Mouse (Mus musculus) cerebellum, adult 9-11 months (tissue): ENCODE data around the gene Hydin.
"Not testable (repeated sequence)": the region's sequence is repeated elsewhere in the genome, so short reads cannot be mapped to it uniquely, and the experiment has no call there.

Source experiments
- DNase-seq: peaks from one replicate; pipeline ENCODE4 v3.0.0; 2022

The Hydin gene

DNA sequence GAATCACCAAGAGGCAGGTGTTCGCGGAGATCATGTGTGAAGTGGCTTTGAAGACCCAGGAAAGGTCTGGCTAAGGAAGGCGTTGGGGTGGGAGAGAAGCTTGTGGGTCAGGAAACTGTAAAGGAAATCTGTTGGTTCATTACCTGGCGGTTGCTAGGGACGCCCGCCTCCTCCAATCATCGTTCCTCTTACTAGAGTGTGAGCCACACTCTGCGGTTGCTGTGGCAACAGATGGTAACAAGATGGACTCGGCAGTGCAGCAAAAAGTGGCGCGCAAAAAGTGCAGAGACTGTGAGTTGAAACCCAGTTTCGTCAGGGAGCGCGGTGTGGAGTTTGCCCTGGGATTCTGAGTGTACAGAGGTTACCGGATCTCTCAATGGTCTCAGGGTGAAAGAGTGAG lies at the start of gene Hydin:
TSS of gene Hydin (plus strand) at position 237 of the 400 bp plus-strand sequence.
- DNase-seq: peak; percentile 55

GRCm38 (mm10) chr8:110217198-110217597 lies 49.6 kb upstream of the Hydin start:
- peak; percentile 42 for DNase-seq

GRCm38 (mm10) chr8:110217681-110218131 lies 49.1 kb upstream of the Hydin start:
- DNase-seq: peak; percentile 100

GRCm38 (mm10) chr8:110218511-110218910 lies 48.3 kb upstream of the Hydin start:
- no peak for DNase-seq

GRCm38 (mm10) chr8:110220936-110221335 lies 45.8 kb upstream of the Hydin start:
- DNase-seq: no peak

- no peak for DNase-seq
Measured at GRCm38 (mm10) chr8:110230803-110231202, 36.0 kb upstream of the Hydin start.

DNA sequence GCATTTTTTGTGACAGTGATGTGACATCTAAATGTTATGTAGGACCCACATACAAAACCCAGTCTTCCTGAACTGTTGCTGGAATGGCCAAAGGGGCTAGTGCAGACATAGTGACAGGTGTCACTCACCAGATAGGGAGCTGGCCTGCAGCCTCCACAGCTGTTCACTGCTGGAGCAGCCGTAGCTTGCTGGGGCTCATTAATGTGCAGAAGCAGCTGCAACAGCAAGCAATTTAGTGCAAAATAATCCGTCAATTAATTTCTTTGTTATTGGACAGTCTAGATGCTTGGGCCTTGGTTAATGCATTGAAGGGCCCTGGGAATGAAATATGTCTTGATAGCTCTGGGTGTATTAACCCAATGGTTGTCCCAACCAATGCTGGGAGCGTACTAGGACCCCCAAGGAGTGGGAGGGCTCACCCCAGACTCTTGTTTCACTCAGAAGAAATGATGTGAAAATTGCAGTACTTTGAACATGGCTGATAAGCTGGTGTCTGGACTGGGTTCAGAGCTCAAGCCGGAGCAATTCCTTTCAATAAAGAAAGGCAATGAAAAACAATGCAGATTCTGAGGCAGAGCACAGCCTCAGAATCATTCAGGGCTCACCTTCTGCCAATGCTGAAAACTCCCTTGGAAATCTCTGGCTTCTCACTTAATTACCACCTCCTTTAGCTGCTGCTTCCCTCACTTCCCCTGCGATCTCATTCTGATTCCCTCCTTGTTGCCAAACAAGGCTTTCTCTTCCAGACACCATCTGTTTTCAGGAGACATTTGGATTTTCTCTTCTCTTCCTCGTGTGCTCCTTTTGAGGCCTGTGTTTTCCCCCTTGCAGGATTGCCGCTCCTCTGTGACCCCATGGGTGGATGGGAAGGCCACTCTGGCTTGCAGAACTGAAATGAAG lies 24.2 kb upstream of the Hydin start:
- no peak for DNase-seq

DNA sequence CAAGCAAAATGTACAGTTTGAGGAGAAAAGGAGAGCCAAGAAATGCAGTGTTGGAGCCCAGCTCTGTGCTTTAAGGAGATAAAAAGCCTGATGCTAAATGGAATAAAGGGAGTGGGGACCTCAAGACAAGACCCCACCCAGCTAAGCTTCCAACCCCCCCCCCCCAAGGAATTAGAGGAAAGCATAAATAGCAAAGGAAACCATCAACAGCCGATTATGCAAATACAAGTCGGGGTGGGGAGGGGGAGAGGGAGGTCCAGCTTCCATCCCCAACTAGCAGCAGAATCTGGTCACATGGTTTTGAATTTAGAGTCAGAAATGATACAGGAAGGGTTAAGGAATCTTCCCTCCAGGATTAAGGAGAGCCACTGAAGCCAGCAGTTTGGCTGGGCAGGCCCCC lies 22.2 kb upstream of the Hydin start:
- DNase-seq: no peak

DNA sequence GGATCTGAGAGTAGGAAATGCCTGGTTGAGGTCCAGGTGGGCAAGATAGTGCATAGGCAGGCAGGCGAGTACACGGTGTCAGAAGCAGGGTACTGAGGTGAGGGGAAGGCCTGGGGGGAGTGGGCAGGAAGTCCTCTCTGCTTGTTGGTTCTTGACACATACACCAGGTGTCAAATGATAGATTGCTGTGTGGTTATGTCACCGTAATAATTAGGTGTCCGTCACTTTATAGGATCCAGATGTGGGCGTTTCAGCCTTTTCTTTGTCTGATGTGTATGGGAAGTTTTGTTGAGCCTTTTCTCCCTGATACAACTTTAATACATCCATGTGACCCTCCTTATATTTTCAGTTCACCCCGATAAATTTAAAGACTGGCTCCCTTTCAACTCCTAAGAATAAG lies 19.5 kb upstream of the Hydin start:
- DNase-seq: no peak

DNA sequence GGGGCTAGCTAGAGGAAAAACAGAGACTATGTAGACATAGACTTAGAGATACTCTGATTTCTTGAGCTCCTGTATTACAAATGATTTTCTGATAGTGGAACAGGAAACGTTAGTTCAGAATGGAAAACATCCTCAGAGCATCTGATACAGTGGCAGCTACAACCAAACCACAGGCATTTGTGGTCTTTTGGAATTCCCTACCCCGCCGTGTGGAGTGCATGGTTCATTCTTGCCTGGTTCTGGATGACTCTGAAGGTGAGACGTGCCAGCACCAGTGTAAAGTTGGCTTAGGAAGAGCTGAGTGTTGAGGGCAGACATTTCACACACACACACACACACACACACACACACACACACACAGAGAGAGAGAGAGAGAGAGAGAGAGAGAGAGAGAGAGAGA lies 12.8 kb upstream of the Hydin start:
- no peak for DNase-seq

DNA sequence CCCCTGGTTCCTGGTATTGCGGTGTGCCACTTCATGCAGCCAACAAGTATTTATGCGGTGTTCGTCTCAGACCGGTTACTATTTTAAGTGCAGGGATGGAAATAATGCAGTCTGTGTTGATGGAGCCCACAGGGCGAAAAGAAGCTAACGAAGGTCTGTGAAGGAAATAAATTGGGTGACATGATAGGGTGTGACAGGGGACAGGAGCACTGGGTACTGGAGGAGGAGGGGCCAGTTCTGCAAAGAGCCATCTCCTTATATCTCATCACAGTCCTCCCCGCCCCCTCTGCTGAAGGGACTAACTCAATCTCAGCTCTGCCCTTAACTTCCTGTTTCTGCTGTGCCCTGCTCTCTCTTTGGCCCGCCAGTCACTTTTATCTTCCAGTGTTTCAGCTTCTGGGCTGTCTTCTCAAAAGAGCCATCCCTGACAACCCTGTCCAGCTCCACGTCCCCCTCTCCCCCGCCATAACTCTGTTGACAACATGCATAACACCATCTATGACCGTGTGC lies 926 bp upstream of the Hydin start:
- no peak for DNase-seq

DNA sequence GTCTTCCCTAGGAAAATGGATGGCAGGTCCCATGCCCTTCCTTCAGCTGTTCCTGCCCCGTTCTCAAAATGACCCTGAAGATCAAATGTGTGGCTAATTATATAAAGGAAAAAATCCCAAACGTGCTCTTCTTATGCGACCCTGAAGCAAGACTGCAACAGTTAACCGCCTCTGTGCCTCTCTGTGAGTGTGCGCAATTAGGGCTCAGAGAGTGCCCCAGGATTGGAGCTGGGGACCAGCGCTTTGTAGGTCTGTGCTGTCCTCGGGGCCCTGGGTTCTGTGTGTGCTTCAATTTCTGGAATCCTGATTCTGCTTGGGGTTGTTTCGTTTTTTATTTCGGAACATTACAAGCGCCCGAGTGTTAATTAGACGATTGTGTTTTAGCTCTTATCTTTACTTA lies 491 bp downstream of the Hydin start:
- DNase-seq: no peak

DNA sequence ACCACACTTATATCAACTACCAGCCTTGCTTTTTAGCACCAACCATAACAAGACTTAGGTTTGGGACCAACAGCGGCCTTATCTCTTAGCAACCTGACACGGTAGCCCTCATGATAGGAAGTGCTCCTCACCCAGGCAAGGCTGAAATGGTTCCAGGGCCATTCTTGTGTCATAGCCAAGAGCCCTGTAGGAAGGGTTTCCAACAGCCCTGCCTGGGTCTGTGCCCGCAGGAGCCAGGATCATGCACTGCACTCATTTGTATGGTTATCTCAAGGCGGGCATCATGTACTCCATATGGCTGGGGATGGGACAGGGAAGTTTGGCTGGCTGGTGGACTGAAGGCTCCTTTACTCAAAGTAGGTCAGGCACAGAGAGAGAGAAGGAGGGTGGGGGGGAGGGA lies 3.9 kb downstream of the Hydin start:
- peak; percentile 68 for DNase-seq

DNA sequence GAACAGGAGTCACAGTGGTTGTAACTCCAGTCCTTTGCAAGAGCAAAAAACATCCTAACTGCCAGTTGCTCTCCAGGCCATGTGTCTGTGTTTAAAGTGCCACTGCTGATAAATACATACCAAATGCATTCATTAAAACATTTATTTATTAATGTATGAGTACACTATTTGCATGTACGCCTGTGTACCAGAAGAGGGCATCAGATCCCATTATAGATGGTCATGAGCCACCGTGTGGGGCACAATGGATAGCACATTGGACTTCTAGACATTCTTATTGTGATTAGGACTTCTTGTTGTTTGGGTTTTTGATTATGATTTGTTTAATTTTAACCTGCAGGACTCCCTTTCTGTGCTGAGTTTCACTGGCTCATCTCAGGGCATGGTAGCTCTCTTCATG lies 6.6 kb downstream of the Hydin start:
- no peak for DNase-seq

DNA sequence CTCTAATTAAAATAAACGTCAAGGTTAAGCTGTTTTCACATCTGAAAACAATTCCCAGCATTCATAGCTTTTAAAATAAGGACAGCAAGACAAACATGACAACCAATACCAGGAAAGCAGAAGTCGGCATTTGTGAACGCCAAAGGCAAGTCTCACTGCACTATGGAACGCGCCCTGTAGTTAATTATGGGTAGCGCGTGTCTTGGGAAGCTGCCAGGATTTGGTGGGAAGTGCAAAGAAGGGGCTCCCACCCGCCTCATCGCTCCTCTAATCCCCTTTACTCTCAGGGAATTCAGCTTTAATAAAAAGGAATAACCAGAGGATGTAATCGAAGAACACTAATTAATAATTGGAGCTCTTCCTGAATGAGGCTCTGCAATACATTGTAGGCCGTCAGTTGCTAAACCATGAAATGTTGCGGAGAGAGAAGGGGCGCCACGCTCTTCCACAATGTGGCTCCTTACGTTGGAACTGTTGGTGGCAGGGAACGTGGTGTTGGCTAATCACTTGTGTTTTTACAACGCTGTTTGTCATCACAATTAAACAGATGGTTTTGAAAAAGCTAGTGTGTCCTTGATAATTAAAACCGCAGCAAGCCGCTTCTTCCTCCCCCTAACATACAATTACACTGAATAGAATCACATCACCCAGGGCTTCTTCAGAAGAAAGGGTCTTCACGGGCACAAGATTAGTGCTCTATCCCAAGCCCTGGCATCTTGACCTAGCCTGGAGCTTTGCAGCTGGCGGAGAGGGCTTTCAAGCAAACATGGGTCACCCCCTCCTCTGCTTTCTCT lies 8.9 kb downstream of the Hydin start:
- no peak for DNase-seq

DNA sequence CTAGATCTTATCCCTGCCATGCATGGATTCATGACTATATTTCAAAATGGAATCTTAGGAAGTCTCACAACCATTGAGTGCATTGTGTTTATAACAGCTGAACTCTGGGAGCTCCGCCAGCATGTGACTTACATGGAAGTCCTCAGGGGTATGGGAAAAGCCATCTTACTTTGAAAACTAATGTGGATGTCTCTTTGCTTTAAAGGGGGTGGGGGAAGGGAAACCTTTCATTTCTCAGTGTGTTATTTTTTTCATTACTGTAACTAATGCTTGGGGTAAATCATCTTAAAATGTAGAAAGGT lies 9.4 kb downstream of the Hydin start:
- no peak for DNase-seq

DNA sequence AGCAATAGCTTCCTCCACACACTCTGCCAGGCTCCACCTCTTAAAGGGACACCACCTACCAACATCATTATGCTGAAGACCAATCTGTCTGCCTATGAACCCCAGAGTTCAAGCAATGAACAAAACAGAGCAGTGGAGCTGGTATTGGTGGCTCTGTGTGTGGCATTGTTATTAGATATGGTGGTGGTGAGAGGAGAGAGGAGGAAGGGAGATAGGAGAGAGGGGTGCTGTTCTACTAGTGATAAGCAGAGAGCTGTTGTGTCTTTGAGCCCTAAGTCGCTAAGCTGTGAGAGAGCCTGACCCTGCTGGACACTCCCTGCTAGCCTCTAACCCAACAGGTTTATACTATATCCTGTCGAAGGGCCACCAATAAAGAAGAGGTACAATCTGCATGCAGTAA lies 45.9 kb downstream of the Hydin start:
- DNase-seq: no peak

- DNase-seq: no peak
Measured at GRCm38 (mm10) chr8:110315826-110316225, 49.0 kb downstream of the Hydin start.

DNA sequence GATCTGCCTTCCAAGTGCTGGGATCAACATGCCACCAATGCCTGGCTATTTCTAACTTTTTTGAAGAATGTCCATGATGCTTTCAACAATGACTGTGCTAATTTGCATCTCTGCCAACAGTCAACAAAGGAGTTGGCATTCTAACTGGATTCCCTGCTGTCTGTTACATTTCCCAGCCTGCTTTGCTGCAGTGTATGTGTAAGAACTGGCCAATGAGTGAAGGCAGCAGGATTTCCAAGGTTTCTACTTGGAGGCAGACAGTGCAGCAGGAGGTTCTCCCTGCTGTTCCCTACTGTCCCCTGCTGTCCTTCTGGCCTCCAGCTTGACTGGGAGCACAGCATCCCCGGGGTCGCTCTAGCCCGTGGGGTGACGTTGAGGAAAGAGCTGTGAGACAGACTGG lies 52.8 kb downstream of the Hydin start:
- peak; percentile 61 for DNase-seq

DNA sequence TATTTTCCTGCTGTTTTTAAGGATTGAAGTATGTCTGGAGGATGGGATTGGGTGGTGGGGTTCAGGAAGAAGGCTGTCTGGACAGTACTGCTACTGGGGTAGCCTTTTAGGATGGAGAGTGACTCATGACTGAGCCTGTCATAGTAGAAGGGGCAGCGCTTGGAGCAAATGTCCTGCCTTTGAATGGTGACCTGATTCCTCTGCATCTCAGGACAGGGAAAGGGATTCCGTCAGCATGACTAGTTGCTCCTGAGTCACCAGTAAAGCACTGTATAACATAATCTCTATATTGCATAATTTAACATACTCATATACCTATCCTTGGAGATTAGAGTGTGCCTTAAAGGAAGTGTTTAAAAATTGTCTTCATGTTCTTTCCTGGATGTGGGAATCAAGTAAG lies 54.7 kb downstream of the Hydin start:
- DNase-seq: no peak

DNA sequence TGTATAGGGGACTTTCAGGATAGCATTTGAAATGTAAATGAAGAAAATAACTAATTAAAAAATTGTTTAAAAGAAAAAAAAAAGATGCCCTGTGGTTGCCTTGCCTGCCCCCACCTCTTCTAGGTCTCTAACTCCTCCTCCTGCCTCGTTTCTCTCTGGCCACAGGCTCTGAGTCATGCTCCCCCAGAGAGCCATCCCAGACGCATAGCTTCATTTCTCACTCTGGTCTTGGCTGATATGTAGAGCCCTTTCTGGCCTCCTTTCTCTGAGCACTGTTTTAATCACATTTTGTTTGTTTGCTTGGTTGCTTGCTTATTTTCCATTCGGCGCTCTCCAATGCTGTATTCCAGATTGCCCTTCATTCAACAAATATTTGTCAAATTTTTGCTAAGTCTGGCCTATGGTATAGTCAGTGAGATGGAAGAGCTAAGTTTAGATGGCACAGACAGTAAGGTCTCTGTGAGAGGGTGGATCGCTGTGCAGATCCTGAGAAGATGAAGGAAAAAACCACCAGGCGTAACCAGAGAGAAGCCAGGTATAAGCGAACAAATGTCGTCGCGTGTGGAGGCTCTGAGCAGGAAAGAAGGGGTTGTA lies 57.3 kb downstream of the Hydin start:
- DNase-seq: no peak

DNA sequence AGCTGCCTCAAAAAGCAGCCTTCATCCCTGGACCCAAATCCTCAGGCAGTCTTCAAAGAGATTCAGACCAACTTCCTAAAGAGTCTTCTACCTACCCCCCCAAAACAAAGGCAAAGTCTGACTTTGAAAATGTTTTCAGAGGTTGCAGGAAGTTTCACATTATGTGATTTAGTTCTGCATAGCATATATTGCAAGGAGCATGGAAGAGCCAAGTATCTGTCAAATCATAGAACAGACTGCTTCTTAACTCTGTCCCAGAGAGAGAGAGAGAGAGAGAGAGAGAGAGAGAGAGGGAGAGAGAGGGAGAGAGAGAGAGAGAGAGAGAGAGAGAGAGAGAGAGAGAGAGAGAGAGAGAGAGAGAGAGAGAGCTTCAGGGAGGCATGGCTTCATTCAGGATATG lies 60.3 kb downstream of the Hydin start:
- not testable (repeated sequence) for DNase-seq

GRCm38 (mm10) chr8:110333376-110333775 lies 66.6 kb downstream of the Hydin start:
- DNase-seq: no peak

- no peak for DNase-seq
Measured at GRCm38 (mm10) chr8:110339447-110339846, 72.7 kb downstream of the Hydin start.
